Mouse (Mus musculus) kidney, adult 2 months (tissue): ENCODE measurements around the gene Tsc22d3.

ENCODE experiments used
- CTCF ChIP-seq: fragments of 200-500 bp; conservative IDR thresholded peaks from 2 replicates; pipeline ENCODE4 v1.5.1; 2011; ENCODE audit warnings: low read depth, mild to moderate bottlenecking, control low read depth, low read length, moderate library complexity, mixed read lengths; ENCODE audit not compliant: insufficient read depth, insufficient read length
- POLR2A ChIP-seq: fragments of 200-500 bp; IDR thresholded peaks from one replicate; pipeline ENCODE4 v1.6.1; 2011; ENCODE audit warnings: low read depth, low read length, control low read depth

- TF ChIP-seq CTCF (no peak), POLR2A (no peak)
Observed at GRCm38 (mm10) chrX:140539111-140539680, 61.3 kb downstream of the Tsc22d3 start.
